Mouse (Mus musculus) myocyte (in vitro differentiated cells): ENCODE results near the gene Erich2. TPM values are rescaled to one million over a fixed set of nuclear protein-coding genes. Genes with fewer than 3 reads are reported as not detected.

Experiments
- H3K27me3 ChIP-seq: one replicate; pipeline ENCODE4 v1.6.1; 2011; ENCODE audit not compliant: control insufficient read depth, insufficient read depth, insufficient read length
- H3K36me3 ChIP-seq: one replicate; pipeline ENCODE4 v1.6.1; 2011; ENCODE audit not compliant: control insufficient read depth, insufficient read depth
- H3K4me2 ChIP-seq: one replicate; pipeline ENCODE4 v1.6.1; 2011; ENCODE audit warnings: low read depth, control low read depth
- H3K4me3 ChIP-seq: one replicate; pipeline ENCODE4 v1.5.1; 2011; ENCODE audit warnings: mild to moderate bottlenecking, control low read depth, moderate library complexity
- H3K79me2 ChIP-seq: one replicate; pipeline ENCODE4 v1.6.1; 2011; ENCODE audit not compliant: control insufficient read depth, insufficient read depth
- H3ac ChIP-seq: one replicate; pipeline ENCODE4 v1.6.1; 2011; ENCODE audit not compliant: control insufficient read depth, insufficient read length
- CEBPB ChIP-seq: IDR thresholded peaks from 2 replicates; pipeline ENCODE4 v1.6.1; 2011; ENCODE audit warnings: mild to moderate bottlenecking, moderate library complexity; ENCODE audit not compliant: poor library complexity, insufficient read depth, severe bottlenecking
- E2F4 ChIP-seq: IDR thresholded peaks from one replicate; pipeline ENCODE4 v1.6.1; 2011; ENCODE audit warnings: mild to moderate bottlenecking, control low read depth, moderate library complexity; ENCODE audit not compliant: insufficient read depth
- MAX ChIP-seq: IDR thresholded peaks from one replicate; pipeline ENCODE4 v1.6.1; 2011; ENCODE audit warnings: low read depth, mild to moderate bottlenecking, control low read depth
- MYOD1 ChIP-seq, 3 experiments: IDR thresholded peaks; one replicate each; pipeline ENCODE4 v1.6.1; 2011; ENCODE audit warnings: control low read depth in 2 of 3, low read depth in 2 of 3, mild to moderate bottlenecking in 2 of 3, moderate library complexity in 1 of 3; ENCODE audit not compliant: insufficient read length in 2 of 3, control insufficient read depth in 1 of 3
- MYOG ChIP-seq, 3 experiments: IDR thresholded peaks; one replicate each; pipeline ENCODE4 v1.6.1; 2011; ENCODE audit warnings: control low read depth in 2 of 3, low read depth in 2 of 3, mild to moderate bottlenecking in 2 of 3; ENCODE audit not compliant: insufficient read length in 2 of 3, control insufficient read depth in 1 of 3, insufficient read depth in 1 of 3
- POLR2A ChIP-seq: IDR thresholded peaks from one replicate; pipeline ENCODE4 v1.6.1; 2011; ENCODE audit warnings: low read depth, mild to moderate bottlenecking, control low read depth, moderate library complexity; ENCODE audit not compliant: insufficient read length
- POLR2AphosphoS2 ChIP-seq: IDR thresholded peaks from one replicate; pipeline ENCODE4 v1.6.1; 2011; ENCODE audit warnings: low read depth, control low read depth; ENCODE audit not compliant: insufficient read length
- REST ChIP-seq: IDR thresholded peaks from one replicate; pipeline ENCODE4 v1.6.1; 2011; ENCODE audit warnings: mild to moderate bottlenecking, control low read depth, moderate library complexity; ENCODE audit not compliant: insufficient read depth, insufficient read length
- SRF ChIP-seq: IDR thresholded peaks from one replicate; pipeline ENCODE4 v1.6.1; 2011; ENCODE audit warnings: low read depth; ENCODE audit not compliant: control insufficient read depth, insufficient read length
- TCF12 ChIP-seq: IDR thresholded peaks from one replicate; pipeline ENCODE4 v1.6.1; 2011; ENCODE audit warnings: mild to moderate bottlenecking, control low read depth; ENCODE audit not compliant: poor library complexity, insufficient read depth, severe bottlenecking
- TCF3 ChIP-seq: IDR thresholded peaks from one replicate; pipeline ENCODE4 v1.6.1; 2011; ENCODE audit warnings: low read depth, control low read depth; ENCODE audit not compliant: insufficient read length
- USF1 ChIP-seq: IDR thresholded peaks from one replicate; pipeline ENCODE4 v1.6.1; 2011; ENCODE audit warnings: low read depth, mild to moderate bottlenecking, control low read depth, moderate library complexity
- polyA plus RNA-seq: library from polyadenylated mRNA; unstranded; fragments of >200 nt; fragmentation: generic; extraction: Trizol; gene quantifications from one replicate; pipeline ENCODE4 v1.2.1, GENCODE M21; 2012; ENCODE audit warnings: missing spikeins

The Erich2 gene
- polyA plus RNA-seq, 1 experiment: 0.13 TPM

GRCm38 (mm10) chr2:70503436-70503835 is 5.2 kb upstream of the Erich2 start:
- H3K79me2 ChIP-seq: no peaks in the 10 kb centered on the region

DNA sequence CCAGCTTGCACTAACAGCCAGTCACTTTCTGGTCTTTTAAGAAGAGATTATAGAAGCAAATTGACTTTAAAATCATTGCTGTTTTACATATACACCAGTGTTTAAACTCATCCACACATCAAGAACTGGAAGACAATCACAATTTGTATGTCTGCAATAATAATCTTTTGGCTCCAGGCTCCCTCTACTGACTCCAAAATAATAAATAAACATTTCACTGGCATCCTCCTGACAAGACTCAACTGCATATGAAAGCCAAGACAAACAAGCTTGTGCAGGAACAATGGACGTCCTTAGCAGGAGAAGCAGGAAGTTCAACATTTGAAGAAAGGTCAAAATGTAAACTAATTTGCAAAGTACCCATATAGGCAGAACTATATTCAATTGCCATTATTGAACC is 3.4 kb upstream of the Erich2 start:
- H3K27me3 ChIP-seq: no peaks in the 10 kb centered on the region
- H3K4me2 ChIP-seq: no peak overlapping the region
- no peak overlapping the region for H3ac ChIP-seq
- H3K79me2 ChIP-seq: no peaks in the 10 kb centered on the region
- TF ChIP-seq POLR2A (no peak), MYOG (IDR thresholded peaks at IDR 0.05; ENCODE audit: control insufficient read depth in 1 of 3, insufficient read depth in 1 of 3, insufficient read length in 2 of 3, low read depth in 2 of 3) (no peak), USF1 (no peak), REST (no peak), CEBPB (no peak), MYOD1 (IDR thresholded peaks at IDR 0.05; ENCODE audit: control insufficient read depth in 1 of 3, insufficient read length in 2 of 3, low read depth in 2 of 3) (no peak), TCF12 (no peak)
- no peak overlapping the region for H3K4me3 ChIP-seq
- H3K36me3 ChIP-seq: no peaks in the 10 kb centered on the region

More at GRCm38 (mm10) chr2:70503436-70503835, 5.2 kb upstream of the Erich2 start:
- Histone ChIP-seq H3ac (no peak overlapping the region), H3K4me3 (no peak overlapping the region), H3K4me2 (no peak overlapping the region), H3K36me3 (no peaks in the 10 kb centered on the region), H3K27me3 (no peaks in the 10 kb centered on the region)
- TF ChIP-seq TCF12 (no peak), MYOG (IDR thresholded peaks at IDR 0.05; ENCODE audit: control insufficient read depth in 1 of 3, insufficient read depth in 1 of 3, insufficient read length in 2 of 3, low read depth in 2 of 3) (no peak), USF1 (no peak), TCF3 (no peak), POLR2A (no peak), E2F4 (no peak), MAX (no peak), POLR2AphosphoS2 (no peak), SRF (no peak), CEBPB (no peak), MYOD1 (IDR thresholded peaks at IDR 0.05; ENCODE audit: control insufficient read depth in 1 of 3, insufficient read length in 2 of 3, low read depth in 2 of 3) (no peak), REST (no peak)

- H3ac ChIP-seq: no peak overlapping the region
- no peak for TF ChIP-seq REST
- no peak for TF ChIP-seq MYOD1 (IDR thresholded peaks at IDR 0.05; ENCODE audit: control insufficient read depth in 1 of 3, insufficient read length in 2 of 3, low read depth in 2 of 3)
- TF ChIP-seq POLR2A: no peak
- TF ChIP-seq MAX: no peak
- no peak for TF ChIP-seq SRF
- TF ChIP-seq TCF3: no peak
- no peak for TF ChIP-seq TCF12
- TF ChIP-seq MYOG (IDR thresholded peaks at IDR 0.05; ENCODE audit: control insufficient read depth in 1 of 3, insufficient read depth in 1 of 3, insufficient read length in 2 of 3, low read depth in 2 of 3): no peak
- TF ChIP-seq USF1: no peak
- TF ChIP-seq POLR2AphosphoS2: no peak
- no peak for TF ChIP-seq E2F4
- no peak for TF ChIP-seq CEBPB
- no peaks in the 10 kb centered on the region for H3K36me3 ChIP-seq
- H3K4me3 ChIP-seq: no peak overlapping the region
- no peaks in the 10 kb centered on the region for H3K27me3 ChIP-seq
- no peak overlapping the region for H3K4me2 ChIP-seq
- no peaks in the 10 kb centered on the region for H3K79me2 ChIP-seq
Measured at GRCm38 (mm10) chr2:70505896-70506295, 2.7 kb upstream of the Erich2 start.

GRCm38 (mm10) chr2:70506372-70506771 is 2.2 kb upstream of the Erich2 start:
- Histone ChIP-seq H3K4me3 (no peak overlapping the region), H3K79me2 (no peaks in the 10 kb centered on the region), H3K36me3 (no peaks in the 10 kb centered on the region), H3K27me3 (no peaks in the 10 kb centered on the region), H3ac (no peak overlapping the region), H3K4me2 (no peak overlapping the region)
- TF ChIP-seq E2F4 (no peak), USF1 (no peak), REST (no peak), MAX (no peak), TCF3 (no peak), SRF (no peak), TCF12 (no peak), POLR2AphosphoS2 (no peak), CEBPB (no peak)
